Mouse (Mus musculus) CH12.LX (cell line): ENCODE results near the gene Ncam2. TPM values are rescaled to one million over a fixed set of nuclear protein-coding genes. Genes with fewer than 3 reads are reported as not detected.

ENCODE experiments used
- DNase-seq: peaks from one replicate; pipeline ENCODE4 v3.0.0-alpha.2; 2013; ENCODE audit errors: extremely low read depth
- H3K27ac ChIP-seq: 2 replicates; pipeline ENCODE4 v1.5.1; 2012; ENCODE audit warnings: low read depth, mild to moderate bottlenecking, control low read depth, moderate library complexity; ENCODE audit not compliant: insufficient read depth
- H3K27me3 ChIP-seq: replicated peaks from 2 replicates; pipeline ENCODE3; 2012; ENCODE audit warnings: inconsistent platforms
- H3K36me3 ChIP-seq, 2 experiments: replicated peaks in 1 of 2; 2 replicates each; pipeline versions ENCODE3 to v1.6.1; 2012; ENCODE audit warnings: inconsistent platforms in 1 of 2, low read length in 1 of 2, mild to moderate bottlenecking in 1 of 2, mixed read lengths in 1 of 2, moderate library complexity in 1 of 2; ENCODE audit not compliant: control insufficient read depth in 1 of 2, insufficient read depth in 1 of 2
- H3K4me1 ChIP-seq, 2 experiments: 2 replicates each; pipeline ENCODE4 v1.6.1; 2012; ENCODE audit warnings: inconsistent platforms in 1 of 2, moderate library complexity in 1 of 2; ENCODE audit not compliant: insufficient read depth in 2 of 2, control insufficient read depth in 1 of 2
- H3K4me2 ChIP-seq: 2 replicates; pipeline ENCODE4 v1.6.1; 2012; ENCODE audit warnings: low read depth, mild to moderate bottlenecking, control low read depth; ENCODE audit not compliant: poor library complexity, insufficient read depth, severe bottlenecking
- H3K4me3 ChIP-seq, 3 experiments: fragments of 150-350 bp in 1 of 3; sonication (generic) in 1 of 3; replicated peaks in 1 of 3; 2 replicates each; pipeline versions ENCODE3 to v1.5.1; 2011 to 2012; ENCODE audit warnings: low read depth in 2 of 3, low read length in 2 of 3, mild to moderate bottlenecking in 2 of 3, moderate library complexity in 2 of 3, control low read depth in 1 of 3, improper control_type of control experiment in 1 of 3, inconsistent platforms in 1 of 3, mixed read lengths in 1 of 3; ENCODE audit not compliant: poor library complexity in 1 of 3
- H3K79me2 ChIP-seq: replicated peaks from 2 replicates; pipeline ENCODE4 v1.6.1; 2012; ENCODE audit warnings: mild to moderate bottlenecking, moderate library complexity; ENCODE audit not compliant: control insufficient read depth, poor library complexity, insufficient read depth, severe bottlenecking; ENCODE audit errors: extremely low read depth
- H3K9ac ChIP-seq: 2 replicates; pipeline ENCODE4 v1.6.1; 2012; ENCODE audit warnings: low read depth, mild to moderate bottlenecking, control low read depth, moderate library complexity; ENCODE audit not compliant: insufficient read depth
- H3K9me3 ChIP-seq: replicated peaks from 2 replicates; pipeline ENCODE3; 2012; ENCODE audit warnings: low read length, inconsistent platforms, mixed read lengths
- BHLHE40 ChIP-seq: IDR thresholded peaks from 2 replicates; pipeline ENCODE4 v1.6.1; 2011; ENCODE audit warnings: mild to moderate bottlenecking, low read depth, low read length, improper control_type of control experiment
- CHD1 ChIP-seq: IDR thresholded peaks from 2 replicates; pipeline ENCODE4 v1.6.1; 2012; ENCODE audit warnings: low read depth, low read length, improper control_type of control experiment, inconsistent platforms
- E2F4 ChIP-seq: IDR thresholded peaks from 2 replicates; pipeline ENCODE4 v1.6.1; 2011; ENCODE audit warnings: low read depth, low read length, improper control_type of control experiment; ENCODE audit not compliant: insufficient replicate concordance
- ELF1 ChIP-seq: IDR thresholded peaks from 2 replicates; pipeline ENCODE4 v1.6.1; 2014; ENCODE audit warnings: low read depth, mild to moderate bottlenecking, inconsistent platforms, low read length, improper control_type of control experiment
- GABPA ChIP-seq: IDR thresholded peaks from 2 replicates; pipeline ENCODE4 v1.6.1; 2012; ENCODE audit warnings: low read depth, low read length, improper control_type of control experiment, inconsistent platforms; ENCODE audit not compliant: insufficient replicate concordance
- IRF4 ChIP-seq: IDR thresholded peaks from 2 replicates; pipeline ENCODE4 v1.6.1; 2014; ENCODE audit warnings: low read depth, mild to moderate bottlenecking, inconsistent platforms, low read length, improper control_type of control experiment
- JUN ChIP-seq: IDR thresholded peaks from 2 replicates; pipeline ENCODE4 v1.6.1; 2011; ENCODE audit warnings: low read depth, mild to moderate bottlenecking, low read length, improper control_type of control experiment, moderate library complexity; ENCODE audit not compliant: insufficient read depth
- JUND ChIP-seq: conservative IDR thresholded peaks from 2 replicates; pipeline ENCODE4 v1.6.1; 2011; ENCODE audit warnings: low read depth, low read length, improper control_type of control experiment
- KAT2A ChIP-seq: IDR thresholded peaks from 2 replicates; pipeline ENCODE4 v1.6.1; 2012; ENCODE audit warnings: low read length, improper control_type of control experiment, inconsistent platforms; ENCODE audit not compliant: insufficient replicate concordance
- MAZ ChIP-seq: IDR thresholded peaks from 2 replicates; pipeline ENCODE4 v1.6.1; 2012; ENCODE audit warnings: low read depth, mild to moderate bottlenecking, inconsistent platforms, low read length, improper control_type of control experiment, moderate library complexity
- MXI1 ChIP-seq: IDR thresholded peaks from 2 replicates; pipeline ENCODE4 v1.6.1; 2011; ENCODE audit warnings: mild to moderate bottlenecking, low read depth, low read length, improper control_type of control experiment
- MYC ChIP-seq: IDR thresholded peaks from 2 replicates; pipeline ENCODE4 v1.6.1; 2011; ENCODE audit warnings: low read depth, mild to moderate bottlenecking, improper control_type of control experiment, low read length
- POLR2AphosphoS2 ChIP-seq: IDR thresholded peaks from 2 replicates; pipeline ENCODE4 v1.6.1; 2011; ENCODE audit warnings: low read depth, low read length, improper control_type of control experiment
- RAD21 ChIP-seq: IDR thresholded peaks from 2 replicates; pipeline ENCODE4 v1.6.1; 2011; ENCODE audit warnings: low read depth, mild to moderate bottlenecking, low read length, improper control_type of control experiment, moderate library complexity
- RCOR1 ChIP-seq: conservative IDR thresholded peaks from 2 replicates; pipeline ENCODE4 v1.6.1; 2012; ENCODE audit warnings: low read depth, mild to moderate bottlenecking, inconsistent platforms, low read length, improper control_type of control experiment
- SIN3A ChIP-seq: IDR thresholded peaks from 2 replicates; pipeline ENCODE4 v1.6.1; 2012; ENCODE audit warnings: low read length, improper control_type of control experiment, inconsistent platforms
- TCF12 ChIP-seq: IDR thresholded peaks from 2 replicates; pipeline ENCODE4 v1.6.1; 2014; ENCODE audit warnings: low read depth, mild to moderate bottlenecking, inconsistent platforms, low read length, improper control_type of control experiment
- UBTF ChIP-seq: IDR thresholded peaks from 2 replicates; pipeline ENCODE4 v1.6.1; 2012; ENCODE audit warnings: low read depth, mild to moderate bottlenecking, inconsistent platforms, low read length, improper control_type of control experiment, moderate library complexity
- ZC3H11A ChIP-seq: IDR thresholded peaks from 2 replicates; pipeline ENCODE4 v1.6.1; 2012; ENCODE audit warnings: low read depth, mild to moderate bottlenecking, inconsistent platforms, low read length, improper control_type of control experiment
- ZKSCAN1 ChIP-seq: IDR thresholded peaks from 2 replicates; pipeline ENCODE4 v1.6.1; 2012; ENCODE audit warnings: low read depth, inconsistent platforms, low read length, improper control_type of control experiment, borderline replicate concordance
- ZNF384 ChIP-seq: IDR thresholded peaks from 2 replicates; pipeline ENCODE4 v1.6.1; 2012; ENCODE audit warnings: low read depth, low read length, improper control_type of control experiment, inconsistent platforms
- dilution Hi-C: fragments of 300-500 bp; cut with MboI; formaldehyde crosslinking; loops from 2 replicates; pipeline ENCODE4 v1.14.3; 2020; ENCODE audit warnings: low sequenced_read_pairs; ENCODE audit not compliant: extremely low pct_unique_long_range_greater_than_20kb, extremely low pct_ligation_motif_present
- in situ Hi-C: fragments of 300-500 bp; cut with MboI; formaldehyde crosslinking; loops from 3 replicates; pipeline ENCODE4 v1.14.3; 2019; ENCODE audit warnings: low sequenced_read_pairs, low pct_ligation_motif_present, low pct_unique_long_range_greater_than_20kb, mixed read lengths
- polyA plus RNA-seq: library from polyadenylated mRNA; unstranded; fragments of >175 nt; gene quantifications from 2 replicates; pipeline ENCODE4 v1.2.1, GENCODE M21; 2012; ENCODE audit warnings: low read depth; ENCODE audit not compliant: insufficient read length
- total RNA-seq, 2 experiments: library from RNA; depleted of rRNA; stranded (reverse); fragments of 300-350 nt in 1 of 2; fragments of >200 nt in 1 of 2; gene quantifications; 2 replicates each; pipeline ENCODE4 v1.2.3; 2012 to 2014

The Ncam2 gene
- total and polyA plus RNA-seq, 3 experiments = not detected

DNA sequence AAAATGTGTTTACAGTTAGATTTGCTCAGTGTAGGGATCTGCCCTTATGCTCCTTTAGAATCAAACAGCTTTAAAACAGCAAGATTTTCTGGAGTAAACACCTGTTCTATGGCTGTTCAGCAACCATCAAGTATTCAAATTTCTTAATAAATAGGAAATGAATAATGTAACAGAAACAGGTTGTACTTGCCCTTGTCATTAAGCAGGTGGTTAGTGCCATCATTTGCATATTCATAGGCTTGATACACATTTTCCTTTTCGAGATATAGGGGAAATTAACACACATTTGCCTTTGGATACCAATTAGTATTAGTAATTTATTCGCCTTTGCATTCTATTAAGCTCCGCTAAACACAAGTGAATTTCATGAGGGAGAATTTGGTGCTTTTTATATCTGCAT lies 335.7 kb downstream of the Ncam2 start:
- Histone ChIP-seq H3K27ac (no peak overlapping the region), H3K4me2 (no peak overlapping the region), H3K4me3 (no peak overlapping the region), H3K9me3 (peaks cover 19% of the 10 kb centered on the region), H3K4me1 (no peaks in the 10 kb centered on the region), H3K36me3 (no peaks in the 10 kb centered on the region), H3K27me3 (no peaks in the 10 kb centered on the region)
- in situ Hi-C loops = no loop called here
- no peak for DNase-seq
- dilution Hi-C loops = no loop called here
- TF ChIP-seq GABPA = no peak
- TF ChIP-seq JUND = no peak
- TF ChIP-seq RCOR1 = no peak
- no peak for TF ChIP-seq ZC3H11A
- TF ChIP-seq MXI1 = no peak
- no peak for TF ChIP-seq BHLHE40
- TF ChIP-seq, all 38 proteins: peak for 0
- no peaks in the 10 kb centered on the region for H3K79me2 ChIP-seq
- H3K9ac ChIP-seq = no peak overlapping the region

DNA sequence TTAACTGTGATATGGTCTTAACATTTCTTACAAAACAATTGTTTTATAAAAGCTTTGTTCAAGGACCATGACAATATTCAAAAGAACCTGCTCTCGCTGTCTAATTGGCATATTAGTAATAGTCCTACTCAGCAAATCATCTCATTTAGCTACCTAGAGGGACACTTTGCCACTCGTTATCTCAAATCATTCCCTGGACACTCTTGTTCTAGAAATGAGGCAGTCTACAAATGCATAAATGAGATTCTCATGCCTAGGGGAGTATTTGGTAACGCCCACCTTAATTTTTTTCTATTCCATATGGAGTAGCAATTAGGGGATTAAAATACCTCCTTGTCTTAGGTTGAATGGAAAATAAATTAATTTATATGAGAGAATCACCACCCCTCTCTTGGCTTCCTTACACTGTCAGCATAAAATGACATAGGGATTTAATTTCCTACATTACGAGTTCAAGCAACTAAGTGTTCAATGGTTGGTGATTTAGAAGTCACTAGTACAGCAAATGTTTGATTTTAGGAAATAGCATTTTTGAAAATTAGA lies 387.1 kb downstream of the Ncam2 start:
- TF ChIP-seq RAD21 = no peak
- no peak for TF ChIP-seq JUN
- TF ChIP-seq GABPA = no peak
- TF ChIP-seq ELF1 = no peak
- TF ChIP-seq, all 38 proteins: peak for 0

DNA sequence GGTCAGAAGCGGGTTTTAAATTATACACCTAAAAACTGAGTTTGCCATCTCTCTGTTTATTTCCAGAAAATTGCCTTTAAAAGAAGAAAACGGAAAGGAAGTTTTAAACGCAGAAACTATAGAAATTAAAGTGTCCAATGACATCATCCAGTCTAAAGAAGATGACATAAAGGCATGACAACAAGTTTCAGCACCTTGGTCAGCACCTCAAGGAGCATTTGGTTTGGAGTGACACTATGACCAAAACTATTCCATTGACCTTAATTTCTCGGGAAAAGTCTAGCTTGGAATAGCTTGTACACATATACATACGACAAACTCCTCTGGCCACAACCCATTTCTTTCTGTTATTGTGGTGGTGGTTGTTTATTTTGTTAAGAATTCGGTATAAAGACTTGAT lies 422.8 kb downstream of the Ncam2 start:
- Histone ChIP-seq H3K36me3 (no peaks in the 10 kb centered on the region), H3K27ac (no peak overlapping the region), H3K79me2 (no peaks in the 10 kb centered on the region), H3K4me3 (no peak overlapping the region), H3K9me3 (peaks cover 20% of the 10 kb centered on the region), H3K27me3 (no peaks in the 10 kb centered on the region), H3K4me1 (no peaks in the 10 kb centered on the region), H3K4me2 (no peak overlapping the region), H3K9ac (no peak overlapping the region)
- in situ Hi-C loops (no loop called here), dilution Hi-C loops (no loop called here)
- TF ChIP-seq ZKSCAN1 (no peak), E2F4 (no peak), JUN (no peak), RAD21 (no peak), POLR2AphosphoS2 (no peak), CHD1 (no peak), MAZ (no peak), IRF4 (no peak), MYC (no peak), UBTF (no peak), MXI1 (no peak), TCF12 (no peak), KAT2A (no peak), ELF1 (no peak), SIN3A (no peak), ZNF384 (no peak), GABPA (no peak)
- no peak for DNase-seq

More for the DNA sequence above, 387.1 kb downstream of the Ncam2 start:
- no peaks in the 10 kb centered on the region for H3K27me3 ChIP-seq
- H3K36me3 ChIP-seq = no peaks in the 10 kb centered on the region
- H3K9ac ChIP-seq = no peak overlapping the region
- H3K27ac ChIP-seq = no peak overlapping the region
- H3K4me2 ChIP-seq = no peak overlapping the region
- no peaks in the 10 kb centered on the region for H3K4me1 ChIP-seq
- peaks cover 32% of the 10 kb centered on the region for H3K9me3 ChIP-seq
- in situ Hi-C loops = no loop called here
- H3K79me2 ChIP-seq = no peaks in the 10 kb centered on the region
- dilution Hi-C loops = no loop called here
- DNase-seq = no peak
- H3K4me3 ChIP-seq = no peak overlapping the region
